ENCODE assay signal across 18 mouse cellular contexts in genomic region chr7:138005806-138006205, GRCm38 (mm10).
"Had no signal": no experiment of that assay in that cellular context is flagged by ENCODE, and none has a peak within 500 bp of the region (broad histone marks: within the 10 kb centered on the region; RNA-seq: fewer than 3 reads in every experiment).

No protein-coding gene starts in this region.

- H3K4me3 ChIP-seq: left cerebral cortex, adult 2 months; liver, embryonic 13.5 days; midbrain, embryonic 15.5 days; stomach, embryonic 15.5 days had no signal

- ATAC-seq: midbrain, embryonic 15.5 days had no signal

- H3K9ac ChIP-seq: liver, embryonic 13.5 days; midbrain, embryonic 15.5 days; stomach, embryonic 15.5 days had no signal

- H3K4me2 ChIP-seq: liver, embryonic 13.5 days; midbrain, embryonic 11.5 days; midbrain, embryonic 15.5 days; stomach, embryonic 15.5 days had no signal

- H3K9me3 ChIP-seq: liver, embryonic 13.5 days; midbrain, embryonic 15.5 days; stomach, embryonic 15.5 days had no signal

- H3K4me1 ChIP-seq: liver, embryonic 13.5 days; stomach, embryonic 15.5 days had no signal

- H3K36me3 ChIP-seq: liver, embryonic 13.5 days; midbrain, embryonic 15.5 days; stomach, embryonic 15.5 days had no signal

- H3K27me3 ChIP-seq: liver, embryonic 13.5 days; midbrain, embryonic 15.5 days; stomach, embryonic 15.5 days had no signal

- H3K27ac ChIP-seq: left cerebral cortex, adult 2 months; liver, embryonic 13.5 days; midbrain, embryonic 15.5 days; stomach, embryonic 15.5 days had no signal

- DNase-seq: kidney, adult 18-20 months; kidney, adult 9 months; kidney, postnatal 10 days; kidney, postnatal 36 days; layer of hippocampus, postnatal 36 days; liver, embryonic 13.5 days; lung, adult 2 months; lung, postnatal 14 days; lung, postnatal 4 days; right cerebral cortex, adult 18-20 months; right cerebral cortex, postnatal 14 days; right cerebral cortex, postnatal 4 days; spleen, adult 18-20 months; thymus, postnatal 25 days had no signal
